Mouse (Mus musculus) ES-Bruce4 (cell line): ENCODE measurements at regions not wholly inside any gene's neighbourhood (a gene's known extent, or its start where the extent isn't known, plus 50 kb on each side); places are given as distances from the start of the nearest gene placed in this dataset.

Experiments used
- H3K27ac ChIP-seq: 2 replicates; pipeline ENCODE4 v1.5.1; 2012; ENCODE audit warnings: low read length, inconsistent platforms; ENCODE audit not compliant: insufficient read depth
- H3K27me3 ChIP-seq: 2 replicates; pipeline ENCODE4 v1.6.1; 2012; ENCODE audit warnings: mild to moderate bottlenecking, low read length, inconsistent platforms; ENCODE audit not compliant: control insufficient read depth, poor library complexity, insufficient read depth, severe bottlenecking
- H3K36me3 ChIP-seq: 2 replicates; pipeline ENCODE4 v1.6.1; 2012; ENCODE audit warnings: inconsistent platforms, mild to moderate bottlenecking, low read length, moderate library complexity; ENCODE audit not compliant: control insufficient read depth, poor library complexity, insufficient read depth, severe bottlenecking
- H3K4me1 ChIP-seq: one replicate; pipeline ENCODE4 v1.8.1; 2011; ENCODE audit warnings: low read length; ENCODE audit not compliant: control insufficient read depth, insufficient read depth
- H3K4me3 ChIP-seq: 2 replicates; pipeline ENCODE4 v1.5.1; 2011; ENCODE audit warnings: low read depth, mild to moderate bottlenecking, low read length
- H3K9ac ChIP-seq: 2 replicates; pipeline ENCODE4 v1.6.1; 2012; ENCODE audit warnings: low read depth, mild to moderate bottlenecking, inconsistent platforms; ENCODE audit not compliant: poor library complexity, severe bottlenecking
- H3K9me3 ChIP-seq: replicated peaks from 2 replicates; pipeline ENCODE4 v1.6.1; 2012; ENCODE audit warnings: mild to moderate bottlenecking, low read length, inconsistent platforms; ENCODE audit not compliant: control insufficient read depth, poor library complexity, insufficient read depth, severe bottlenecking
- CTCF ChIP-seq: IDR thresholded peaks from one replicate; pipeline ENCODE4 v1.8.1; 2011; ENCODE audit warnings: low read depth, low read length
- EP300 ChIP-seq: IDR thresholded peaks from 2 replicates; pipeline ENCODE4 v1.6.1; 2011; ENCODE audit warnings: low read depth, low read length; ENCODE audit not compliant: insufficient read depth
- POLR2A ChIP-seq: IDR thresholded peaks from one replicate; pipeline ENCODE4 v1.8.1; 2011; ENCODE audit warnings: low read length; ENCODE audit not compliant: insufficient read depth

GRCm38 (mm10) chr1:65439129-65439528 lies 157.3 kb downstream of the Pth2r start:
- no peaks in the 10 kb centered on the region for H3K9me3 ChIP-seq
- no peak overlapping the region for H3K9ac ChIP-seq
- TF ChIP-seq EP300 (no peak), POLR2A (no peak), CTCF (no peak)
- no peaks in the 10 kb centered on the region for H3K36me3 ChIP-seq
- H3K4me3 ChIP-seq = no peak overlapping the region
- H3K27ac ChIP-seq = no peak overlapping the region
- H3K27me3 ChIP-seq = no peaks in the 10 kb centered on the region
- no peaks in the 10 kb centered on the region for H3K4me1 ChIP-seq

GRCm38 (mm10) chr1:65440156-65440555 lies 158.3 kb downstream of the Pth2r start:
- TF ChIP-seq EP300 (peak; percentile 98), POLR2A (no peak)
- H3K27me3 ChIP-seq = no peaks in the 10 kb centered on the region
- no peak overlapping the region for H3K9ac ChIP-seq
- H3K36me3 ChIP-seq = no peaks in the 10 kb centered on the region
- H3K9me3 ChIP-seq = no peaks in the 10 kb centered on the region
- H3K4me1 ChIP-seq = no peaks in the 10 kb centered on the region
- H3K27ac ChIP-seq = no peak overlapping the region
- no peak overlapping the region for H3K4me3 ChIP-seq
